Mouse (Mus musculus): ENCODE measurements around the gene Slc13a5. TPM values are rescaled to one million over a fixed set of nuclear protein-coding genes. Genes with fewer than 3 reads are reported as not detected.
A peak's percentile ranks its signal among the peaks of the same experiment; 100 is the strongest.

Slc13a5 gene
- polyA plus RNA-seq, 1 experiment: 16.7 TPM

- no peak overlapping the region for H3K27ac ChIP-seq (ENCODE audit: insufficient read depth, low read length)
- TF ChIP-seq CTCF (IDR thresholded peaks at IDR 0.05; ENCODE audit: extremely low read depth, insufficient read depth, low read length) (no peak), POLR2A (IDR thresholded peaks at IDR 0.05; ENCODE audit: extremely low read depth, insufficient read depth, low read length) (no peak)
- H3K4me1 ChIP-seq (ENCODE audit: control insufficient read depth, insufficient read depth, low read length): no peaks in the 10 kb centered on the region
These were observed 4.7 kb upstream of the Slc13a5 start for GRCm38 (mm10) chr11:72271761-72272160.

GRCm38 (mm10) chr11:72266207-72266959 lies 639 bp downstream of the Slc13a5 start:
- TF ChIP-seq POLR2A (IDR thresholded peaks at IDR 0.05; ENCODE audit: extremely low read depth, insufficient read depth, low read length) (peak; percentile 64; the same call in 1 of the 2 replicates), CTCF (IDR thresholded peaks at IDR 0.05; ENCODE audit: extremely low read depth, insufficient read depth, low read length) (peak; percentile 14; the same call in 1 of the 2 replicates)
- Histone ChIP-seq H3K4me1 (ENCODE audit: control insufficient read depth, insufficient read depth, low read length) (no peaks in the 10 kb centered on the region), H3K27ac (ENCODE audit: insufficient read depth, low read length) (no peak overlapping the region), H3K4me3 (ENCODE audit: insufficient read depth, low read length) (peak overlapping the region; percentile 34)

More at GRCm38 (mm10) chr11:72271761-72272160, 4.7 kb upstream of the Slc13a5 start:
- no peak overlapping the region for H3K4me3 ChIP-seq (ENCODE audit: insufficient read depth, low read length)

GRCm38 (mm10) chr11:72265483-72265882 lies 1.5 kb downstream of the Slc13a5 start:
- Histone ChIP-seq H3K4me1 (ENCODE audit: control insufficient read depth, insufficient read depth, low read length) (no peaks in the 10 kb centered on the region), H3K4me3 (ENCODE audit: insufficient read depth, low read length) (peak overlapping the region; percentile 34; the same call in 1 of the 2 replicates), H3K27ac (ENCODE audit: insufficient read depth, low read length) (no peak overlapping the region)
- TF ChIP-seq CTCF (IDR thresholded peaks at IDR 0.05; ENCODE audit: extremely low read depth, insufficient read depth, low read length) (no peak), POLR2A (IDR thresholded peaks at IDR 0.05; ENCODE audit: extremely low read depth, insufficient read depth, low read length) (0 out of 2 replicates have a peak, but pooled peaks have one; percentile 21)

GRCm38 (mm10) chr11:72256441-72256840 lies 10.6 kb downstream of the Slc13a5 start:
- no peaks in the 10 kb centered on the region for H3K4me1 ChIP-seq (ENCODE audit: control insufficient read depth, insufficient read depth, low read length)
- TF ChIP-seq POLR2A (IDR thresholded peaks at IDR 0.05; ENCODE audit: extremely low read depth, insufficient read depth, low read length): no peak
- TF ChIP-seq CTCF (IDR thresholded peaks at IDR 0.05; ENCODE audit: extremely low read depth, insufficient read depth, low read length): no peak
- no peak overlapping the region for H3K4me3 ChIP-seq (ENCODE audit: insufficient read depth, low read length)
- H3K27ac ChIP-seq (ENCODE audit: insufficient read depth, low read length): no peak overlapping the region

- TF ChIP-seq CTCF (IDR thresholded peaks at IDR 0.05; ENCODE audit: extremely low read depth, insufficient read depth, low read length) (no peak), POLR2A (IDR thresholded peaks at IDR 0.05; ENCODE audit: extremely low read depth, insufficient read depth, low read length) (no peak)
- Histone ChIP-seq H3K4me3 (ENCODE audit: insufficient read depth, low read length) (no peak overlapping the region), H3K4me1 (ENCODE audit: control insufficient read depth, insufficient read depth, low read length) (no peaks in the 10 kb centered on the region), H3K27ac (ENCODE audit: insufficient read depth, low read length) (no peak overlapping the region)
These were observed 11.4 kb downstream of the Slc13a5 start for GRCm38 (mm10) chr11:72255629-72256028.

- Histone ChIP-seq H3K4me3 (ENCODE audit: insufficient read depth, low read length) (no peak overlapping the region), H3K4me1 (ENCODE audit: control insufficient read depth, insufficient read depth, low read length) (no peaks in the 10 kb centered on the region), H3K27ac (ENCODE audit: insufficient read depth, low read length) (0 out of 2 replicates have a peak overlapping the region, but pooled peaks have one; percentile 35)
- TF ChIP-seq CTCF (IDR thresholded peaks at IDR 0.05; ENCODE audit: extremely low read depth, insufficient read depth, low read length): no peak
- no peak for TF ChIP-seq POLR2A (IDR thresholded peaks at IDR 0.05; ENCODE audit: extremely low read depth, insufficient read depth, low read length)
These were observed 21.7 kb downstream of the Slc13a5 start for GRCm38 (mm10) chr11:72245196-72245753.

GRCm38 (mm10) chr11:72240062-72240860 lies 26.8 kb downstream of the Slc13a5 start:
- no peak overlapping the region for H3K4me3 ChIP-seq (ENCODE audit: insufficient read depth, low read length)
- H3K4me1 ChIP-seq (ENCODE audit: control insufficient read depth, insufficient read depth, low read length): no peaks in the 10 kb centered on the region
- TF ChIP-seq CTCF (IDR thresholded peaks at IDR 0.05; ENCODE audit: extremely low read depth, insufficient read depth, low read length) (peak; percentile 39), POLR2A (IDR thresholded peaks at IDR 0.05; ENCODE audit: extremely low read depth, insufficient read depth, low read length) (no peak)
- no peak overlapping the region for H3K27ac ChIP-seq (ENCODE audit: insufficient read depth, low read length)

- H3K27ac ChIP-seq (ENCODE audit: insufficient read depth, low read length): 0 out of 2 replicates have a peak overlapping the region, but pooled peaks have one; percentile 12
- H3K4me1 ChIP-seq (ENCODE audit: control insufficient read depth, insufficient read depth, low read length): no peaks in the 10 kb centered on the region
- no peak for TF ChIP-seq POLR2A (IDR thresholded peaks at IDR 0.05; ENCODE audit: extremely low read depth, insufficient read depth, low read length)
- TF ChIP-seq CTCF (IDR thresholded peaks at IDR 0.05; ENCODE audit: extremely low read depth, insufficient read depth, low read length): no peak
These were observed 33.0 kb downstream of the Slc13a5 start for GRCm38 (mm10) chr11:72234013-72234412.

GRCm38 (mm10) chr11:72232991-72233390 lies 34.0 kb downstream of the Slc13a5 start:
- TF ChIP-seq CTCF (IDR thresholded peaks at IDR 0.05; ENCODE audit: extremely low read depth, insufficient read depth, low read length): no peak

More at GRCm38 (mm10) chr11:72234013-72234412, 33.0 kb downstream of the Slc13a5 start:
- H3K4me3 ChIP-seq (ENCODE audit: insufficient read depth, low read length): no peak overlapping the region

More at GRCm38 (mm10) chr11:72232991-72233390, 34.0 kb downstream of the Slc13a5 start:
- Histone ChIP-seq H3K27ac (ENCODE audit: insufficient read depth, low read length) (no peak overlapping the region), H3K4me3 (ENCODE audit: insufficient read depth, low read length) (no peak overlapping the region), H3K4me1 (ENCODE audit: control insufficient read depth, insufficient read depth, low read length) (no peaks in the 10 kb centered on the region)
